Mouse (Mus musculus): ENCODE measurements around the gene Fdx1l.

The Fdx1l gene

GRCm38 (mm10) chr9:21073044-21073840, at the start of gene Fdx1l, which contains the start of gene Gm49373:
Gene Fdx1l, minus strand, starts transcription at chr9:21073614.
Gene Gm49373, minus strand, starts transcription at chr9:21073096.
- DNase-seq (ENCODE audit: low read depth, low spot score) = peak; percentile 85

GRCm38 (mm10) chr9:21121483-21121882, 48.1 kb upstream of the Fdx1l start:
- no peak for DNase-seq (ENCODE audit: low read depth, low spot score)

GRCm38 (mm10) chr9:21117073-21117472, 43.7 kb upstream of the Fdx1l start:
- DNase-seq (ENCODE audit: low read depth, low spot score) = no peak

- no peak for DNase-seq (ENCODE audit: low read depth, low spot score)
Measured at GRCm38 (mm10) chr9:21115105-21115504, 41.7 kb upstream of the Fdx1l start.

- no peak for DNase-seq (ENCODE audit: low read depth, low spot score)
Measured at GRCm38 (mm10) chr9:21114190-21114589, 40.8 kb upstream of the Fdx1l start.

- no peak for DNase-seq (ENCODE audit: low read depth, low spot score)
Measured at GRCm38 (mm10) chr9:21113751-21114150, 40.3 kb upstream of the Fdx1l start.

- DNase-seq (ENCODE audit: low read depth, low spot score) = no peak
Measured at GRCm38 (mm10) chr9:21107607-21108237, 34.3 kb upstream of the Fdx1l start.

- no peak for DNase-seq (ENCODE audit: low read depth, low spot score)
Measured at GRCm38 (mm10) chr9:21105760-21106564, 32.5 kb upstream of the Fdx1l start.

GRCm38 (mm10) chr9:21104814-21105213, 31.4 kb upstream of the Fdx1l start:
- DNase-seq (ENCODE audit: low read depth, low spot score) = no peak

- no peak for DNase-seq (ENCODE audit: low read depth, low spot score)
Measured at GRCm38 (mm10) chr9:21102076-21102475, 28.7 kb upstream of the Fdx1l start.

- DNase-seq (ENCODE audit: low read depth, low spot score) = no peak
Measured at GRCm38 (mm10) chr9:21100447-21101161, 27.2 kb upstream of the Fdx1l start.

- DNase-seq (ENCODE audit: low read depth, low spot score) = no peak
Measured at GRCm38 (mm10) chr9:21097793-21098192, 24.4 kb upstream of the Fdx1l start.

GRCm38 (mm10) chr9:21095958-21096357, 22.5 kb upstream of the Fdx1l start:
- no peak for DNase-seq (ENCODE audit: low read depth, low spot score)

- no peak for DNase-seq (ENCODE audit: low read depth, low spot score)
Measured at GRCm38 (mm10) chr9:21093423-21093822, 20.0 kb upstream of the Fdx1l start.

GRCm38 (mm10) chr9:21091707-21092320, 18.4 kb upstream of the Fdx1l start, which contains the start of the genes Gm38431 and Raver1:
Gene Gm38431, minus strand, starts transcription at chr9:21091997.
Gene Raver1, minus strand, starts transcription at chr9:21092008.
- DNase-seq (ENCODE audit: low read depth, low spot score) = peak; percentile 95

- peak; percentile 8 for DNase-seq (ENCODE audit: low read depth, low spot score)
Measured at GRCm38 (mm10) chr9:21090972-21091706, 17.7 kb upstream of the Fdx1l start.

GRCm38 (mm10) chr9:21090537-21090936, 17.1 kb upstream of the Fdx1l start:
- no peak for DNase-seq (ENCODE audit: low read depth, low spot score)

- DNase-seq (ENCODE audit: low read depth, low spot score) = no peak
Measured at GRCm38 (mm10) chr9:21083324-21083723, 9.9 kb upstream of the Fdx1l start.

- no peak for DNase-seq (ENCODE audit: low read depth, low spot score)
Measured at GRCm38 (mm10) chr9:21081127-21081526, 7.7 kb upstream of the Fdx1l start.

- no peak for DNase-seq (ENCODE audit: low read depth, low spot score)
Measured at GRCm38 (mm10) chr9:21075625-21076024, 2.2 kb upstream of the Fdx1l start.
